Mouse (Mus musculus) hindbrain, embryonic 15.5 days (tissue): ENCODE data around the gene Zcwpw1. TPM values are rescaled to one million over a fixed set of nuclear protein-coding genes. Genes with fewer than 3 reads are reported as not detected.
A peak's percentile ranks its signal among the peaks of the same experiment; 100 is the strongest.

ENCODE experiments used
- ATAC-seq: fragments of 200-750 bp; cut with Nextera tagmentation; 2 replicates; pipeline ENCODE4 v1.8.0; 2017; ENCODE audit warnings: low read depth, moderate number of reproducible peaks, moderate TSS enrichment; ENCODE audit not compliant: low FRiP score
- H3K27ac ChIP-seq: fragments of 300-500 bp; sonication (generic); replicated peaks from 2 replicates; pipeline ENCODE4 v1.5.1; 2015; ENCODE audit warnings: mild to moderate bottlenecking, inconsistent platforms
- H3K27me3 ChIP-seq: fragments of 300-500 bp; sonication (generic); 2 replicates; pipeline ENCODE4 v1.6.1; 2015; ENCODE audit warnings: control low read depth, inconsistent platforms
- H3K36me3 ChIP-seq: fragments of 300-500 bp; sonication (generic); 2 replicates; pipeline ENCODE4 v1.6.1; 2015; ENCODE audit warnings: control low read depth, inconsistent platforms
- H3K4me1 ChIP-seq: fragments of 300-500 bp; sonication (generic); replicated peaks from 2 replicates; pipeline ENCODE4 v1.6.1; 2015; ENCODE audit warnings: control low read depth, inconsistent platforms
- H3K4me2 ChIP-seq: fragments of 300-500 bp; sonication (generic); 2 replicates; pipeline ENCODE4 v1.6.1; 2015; ENCODE audit warnings: moderate library complexity, mild to moderate bottlenecking, inconsistent platforms
- H3K4me3 ChIP-seq: fragments of 300-500 bp; sonication (generic); 2 replicates; pipeline ENCODE4 v1.5.1; 2015; ENCODE audit warnings: mild to moderate bottlenecking, inconsistent platforms
- H3K9ac ChIP-seq: fragments of 300-500 bp; sonication (generic); 2 replicates; pipeline ENCODE4 v1.6.1; 2015; ENCODE audit warnings: inconsistent platforms
- H3K9me3 ChIP-seq: fragments of 300-500 bp; sonication (generic); 2 replicates; pipeline ENCODE4 v1.6.1; 2016; ENCODE audit warnings: control low read depth, inconsistent platforms
- WGBS: fragments of 180-500 bp; shearing (Covaris S2); methylation state at CpG from one replicate; pipeline ENCODE4 v1.1.7; 2015; 5-methylcytosine and 5-hydroxymethylcytosine counted together
- polyA plus RNA-seq: library from polyadenylated mRNA; unstranded; fragments of >200 nt; fragmentation: Nextera tagmentation; extraction: Ambion mirVana; gene quantifications from 2 replicates; pipeline ENCODE4 v1.2.1, GENCODE M21; 2015

Zcwpw1 gene
- polyA plus RNA-seq, 1 experiment from 2014 or later: 12.8 TPM

GRCm38 (mm10) chr5:137777267-137777845 lies 10.2 kb upstream of the Zcwpw1 start:
- Histone ChIP-seq H3K9me3 (no peaks in the 10 kb centered on the region), H3K36me3 (peaks cover 19% of the 10 kb centered on the region), H3K4me1 (peaks cover 29% of the 10 kb centered on the region), H3K4me2 (no peak overlapping the region), H3K4me3 (no peak overlapping the region), H3K9ac (no peak overlapping the region), H3K27me3 (no peaks in the 10 kb centered on the region), H3K27ac (peak overlapping the region; percentile 89; the same call in 1 of the 2 replicates)
- 84% methylated on average over 7 of the region's 7 CpGs for WGBS
- ATAC-seq: no peak

DNA sequence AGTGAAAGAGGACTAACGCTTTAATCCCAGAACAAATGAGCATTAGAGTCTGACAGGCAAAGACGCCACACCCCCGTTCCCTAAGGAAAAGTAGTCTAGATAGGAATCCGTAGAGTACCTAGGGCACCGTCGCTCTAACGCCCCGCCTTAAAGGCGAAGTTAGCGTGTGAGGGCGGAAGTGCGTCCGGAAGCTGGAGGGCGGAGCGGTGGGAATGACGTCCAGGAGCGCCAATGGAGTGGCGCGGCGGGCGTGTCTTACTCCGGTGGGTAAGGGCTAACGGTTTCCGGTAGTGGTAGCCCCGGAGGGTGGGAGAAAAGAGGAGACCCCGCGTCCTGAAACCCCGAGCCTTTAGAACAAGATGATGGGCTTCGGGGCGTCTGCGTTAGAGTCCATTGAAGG lies 9.0 kb upstream of the Zcwpw1 start, which contains the start of gene Ppp1r35:
Gene Ppp1r35 (plus strand): TSS at position 215 of the 400 bp plus-strand sequence.
- ATAC-seq: peak; percentile 95
- Histone ChIP-seq H3K4me1 (peaks cover 42% of the 10 kb centered on the region), H3K9me3 (no peaks in the 10 kb centered on the region), H3K4me2 (peak within 1 kb of the TSS; percentile 83), H3K27ac (peak within 1 kb of the TSS; percentile 89), H3K9ac (peak within 1 kb of the TSS; percentile 91), H3K4me3 (peak within 1 kb of the TSS; percentile 86), H3K27me3 (no peaks in the 10 kb centered on the region), H3K36me3 (peaks cover 29% of the 10 kb centered on the region)
- WGBS: under 1% methylated on average over 31 of the region's 31 CpGs

- Histone ChIP-seq H3K36me3 (peaks cover 30% of the 10 kb centered on the region), H3K4me3 (peak overlapping the region; percentile 86), H3K27ac (peak overlapping the region; percentile 89), H3K4me2 (peak overlapping the region; percentile 83), H3K27me3 (no peaks in the 10 kb centered on the region), H3K4me1 (peaks cover 49% of the 10 kb centered on the region), H3K9me3 (no peaks in the 10 kb centered on the region), H3K9ac (peak overlapping the region; percentile 91)
- 1% methylated on average over 65 of the region's 83 CpGs for WGBS
- peak; percentile 7; the same call in 1 of the 2 replicates for ATAC-seq
Observed at GRCm38 (mm10) chr5:137779053-137779933, 8.3 kb upstream of the Zcwpw1 start.

GRCm38 (mm10) chr5:137781661-137782060 lies 5.9 kb upstream of the Zcwpw1 start:
- Histone ChIP-seq H3K4me3 (no peak overlapping the region), H3K27me3 (no peaks in the 10 kb centered on the region), H3K9ac (no peak overlapping the region), H3K4me1 (peaks cover 60% of the 10 kb centered on the region), H3K27ac (no peak overlapping the region), H3K4me2 (no peak overlapping the region), H3K36me3 (peaks cover 30% of the 10 kb centered on the region), H3K9me3 (no peaks in the 10 kb centered on the region)
- 96% methylated on average over 7 of the region's 7 CpGs for WGBS
- ATAC-seq: no peak

- no peaks in the 10 kb centered on the region for H3K9me3 ChIP-seq
- no peak overlapping the region for H3K27ac ChIP-seq
- H3K36me3 ChIP-seq: peaks cover 30% of the 10 kb centered on the region
- peaks cover 64% of the 10 kb centered on the region for H3K4me1 ChIP-seq
- H3K4me3 ChIP-seq: peak overlapping the region; percentile 77
- 80% methylated on average over 13 of the region's 13 CpGs for WGBS
- H3K27me3 ChIP-seq: no peaks in the 10 kb centered on the region
- H3K9ac ChIP-seq: peak overlapping the region; percentile 93; the same call in 1 of the 2 replicates
- ATAC-seq: no peak
- H3K4me2 ChIP-seq: peak overlapping the region; percentile 79
Observed at GRCm38 (mm10) chr5:137782776-137783522, 4.6 kb upstream of the Zcwpw1 start.

- H3K27ac ChIP-seq: no peak overlapping the region
- H3K9me3 ChIP-seq: no peaks in the 10 kb centered on the region
- no peak for ATAC-seq
- 64% methylated on average over 9 of the region's 9 CpGs for WGBS
- H3K4me2 ChIP-seq: peak overlapping the region; percentile 79
- H3K4me1 ChIP-seq: peaks cover 66% of the 10 kb centered on the region
- peak overlapping the region; percentile 93 for H3K9ac ChIP-seq
- H3K36me3 ChIP-seq: peaks cover 30% of the 10 kb centered on the region
- no peaks in the 10 kb centered on the region; the same call in 1 of the 2 replicates for H3K27me3 ChIP-seq
- H3K4me3 ChIP-seq: peak overlapping the region; percentile 77
Observed at GRCm38 (mm10) chr5:137783901-137784540, 3.6 kb upstream of the Zcwpw1 start.

DNA sequence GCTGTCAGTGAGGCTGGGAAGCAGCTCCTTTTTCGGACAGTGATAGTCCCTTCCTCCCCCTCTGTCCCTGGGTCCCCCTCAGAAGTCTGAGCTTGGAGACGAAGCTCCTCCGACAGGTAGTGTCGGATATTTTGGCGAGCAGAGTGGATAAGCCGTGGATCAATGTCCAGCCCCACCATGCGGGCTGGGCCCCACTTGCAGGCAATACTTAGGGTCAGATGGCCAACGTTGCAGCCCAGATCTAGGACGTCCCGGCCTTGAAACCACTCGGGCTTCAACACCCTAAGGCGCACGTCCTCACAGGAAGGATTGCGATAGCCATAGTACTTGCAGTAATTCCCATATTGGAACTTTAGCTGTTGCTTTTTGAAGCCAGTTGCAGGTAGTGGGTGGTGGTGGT lies 3.1 kb upstream of the Zcwpw1 start:
- Histone ChIP-seq H3K27ac (peak overlapping the region; percentile 99; the same call in 1 of the 2 replicates), H3K4me2 (peak overlapping the region; percentile 79), H3K9me3 (no peaks in the 10 kb centered on the region), H3K27me3 (no peaks in the 10 kb centered on the region; the same call in 1 of the 2 replicates), H3K36me3 (peaks cover 30% of the 10 kb centered on the region), H3K9ac (peak overlapping the region; percentile 93), H3K4me3 (peak overlapping the region; percentile 77), H3K4me1 (peaks cover 64% of the 10 kb centered on the region)
- no peak for ATAC-seq
- WGBS: 84% methylated on average over 14 of the region's 14 CpGs

DNA sequence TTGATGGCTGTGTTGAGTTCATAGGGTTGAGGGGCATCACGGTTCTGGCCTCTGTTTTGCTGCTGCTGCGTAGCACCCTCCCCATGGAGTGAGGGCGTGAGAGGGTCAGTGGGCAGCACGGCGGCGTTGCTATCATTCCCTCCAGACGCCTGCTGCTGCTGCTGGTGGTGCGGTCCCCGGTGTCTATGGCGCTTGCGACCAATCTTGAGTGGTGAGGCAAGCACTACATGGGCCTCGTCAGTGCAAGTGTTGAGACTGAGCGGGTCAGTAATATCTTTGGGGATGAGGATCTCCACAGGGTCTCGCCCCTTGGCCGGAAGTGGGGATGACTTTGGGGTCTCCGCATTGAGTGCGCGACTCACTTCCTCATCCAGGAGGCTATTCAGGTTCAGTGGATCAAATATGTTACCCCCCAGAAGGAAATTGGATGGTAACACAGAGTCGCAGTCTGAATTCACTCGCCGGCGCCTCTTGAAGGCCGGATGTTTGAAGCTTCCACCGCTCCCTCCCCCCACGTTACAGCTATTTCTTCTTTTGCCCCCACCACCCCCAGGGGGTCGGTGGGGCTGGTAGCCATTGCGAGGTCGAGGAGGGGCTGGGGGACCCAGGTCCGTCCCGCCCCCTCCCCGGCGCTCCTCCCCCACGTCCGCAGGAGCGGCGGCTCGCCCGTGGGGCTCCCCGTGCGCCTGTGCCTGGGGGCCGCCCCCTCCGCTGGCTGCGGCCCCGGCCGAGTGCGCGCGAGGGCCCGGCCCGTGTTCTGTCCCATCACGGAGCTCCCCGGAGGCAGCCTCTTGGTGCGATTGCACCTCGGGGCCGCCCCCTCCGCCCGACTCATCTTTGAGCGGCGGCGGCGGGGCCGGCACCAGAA lies 2.2 kb upstream of the Zcwpw1 start:
- H3K4me3 ChIP-seq: peak overlapping the region; percentile 77
- peak overlapping the region; percentile 99 for H3K27ac ChIP-seq
- 2% methylated on average over 44 of the region's 62 CpGs for WGBS
- H3K4me2 ChIP-seq: peak overlapping the region; percentile 79
- no peaks in the 10 kb centered on the region for H3K9me3 ChIP-seq
- no peaks in the 10 kb centered on the region; the same call in 1 of the 2 replicates for H3K27me3 ChIP-seq
- peak; percentile 9; the same call in 1 of the 2 replicates for ATAC-seq
- peak overlapping the region; percentile 93 for H3K9ac ChIP-seq
- peaks cover 56% of the 10 kb centered on the region for H3K4me1 ChIP-seq
- peaks cover 30% of the 10 kb centered on the region for H3K36me3 ChIP-seq

- under 1% methylated on average over 76 of the region's 79 CpGs for WGBS
- ATAC-seq: peak; percentile 90
- H3K4me3 ChIP-seq: peak overlapping the region; percentile 77
- H3K27ac ChIP-seq: peak overlapping the region; percentile 99
- peak overlapping the region; percentile 79 for H3K4me2 ChIP-seq
- H3K36me3 ChIP-seq: peaks cover 21% of the 10 kb centered on the region
- H3K27me3 ChIP-seq: no peaks in the 10 kb centered on the region; the same call in 1 of the 2 replicates
- H3K4me1 ChIP-seq: peaks cover 47% of the 10 kb centered on the region
- H3K9me3 ChIP-seq: no peaks in the 10 kb centered on the region
- H3K9ac ChIP-seq: peak overlapping the region; percentile 93
Observed at GRCm38 (mm10) chr5:137786109-137786942, 1.3 kb upstream of the Zcwpw1 start.

DNA sequence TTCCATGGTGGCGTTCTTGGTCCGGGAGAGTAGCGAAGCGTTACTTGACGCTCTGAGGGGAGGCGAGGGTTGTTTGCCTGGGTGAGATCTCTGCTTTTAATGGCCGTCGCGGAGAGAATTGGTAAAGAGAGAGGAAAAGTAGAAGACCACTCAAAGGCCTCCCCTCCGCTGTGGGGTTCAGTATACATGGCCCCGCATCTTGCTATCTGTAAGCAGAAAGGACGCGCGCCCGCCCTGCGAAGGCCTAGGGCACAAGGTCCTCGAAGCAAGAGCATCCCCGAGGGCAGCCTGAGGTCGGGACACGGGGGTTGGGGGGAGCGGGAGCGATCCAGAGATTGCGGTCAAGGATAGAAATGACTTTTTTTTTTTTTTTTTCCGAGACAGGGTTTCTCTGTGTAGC lies 573 bp downstream of the Zcwpw1 start:
- Histone ChIP-seq H3K9me3 (no peaks in the 10 kb centered on the region), H3K27me3 (no peaks in the 10 kb centered on the region; the same call in 1 of the 2 replicates), H3K27ac (no peak overlapping the region), H3K36me3 (0 out of 2 replicates have a peak, but pooled peaks cover 3% of the 10 kb centered on the region), H3K9ac (peak overlapping the region; percentile 16; the same call in 1 of the 2 replicates), H3K4me3 (peak overlapping the region; percentile 77), H3K4me2 (peak overlapping the region; percentile 79), H3K4me1 (peaks cover 29% of the 10 kb centered on the region)
- WGBS: 72% methylated on average over 24 of the region's 24 CpGs
- ATAC-seq: no peak
